Mouse (Mus musculus): ENCODE measurements around the gene 1700010B08Rik. TPM values are rescaled to one million over a fixed set of nuclear protein-coding genes. Genes with fewer than 3 reads are reported as not detected.
"Not testable (repeated sequence)": the region's sequence is repeated elsewhere in the genome, so short reads cannot be mapped to it uniquely, and the experiment has no call there.

1700010B08Rik gene
- total RNA-seq, 1 experiment = not detected

GRCm38 (mm10) chr2:173702096-173702866 lies 16.9 kb upstream of the 1700010B08Rik start:
- Histone ChIP-seq H3K9ac (ENCODE audit: insufficient read depth, low read depth, low read length, poor library complexity, severe bottlenecking) (no peak overlapping the region), H3K4me3 (ENCODE audit: insufficient read depth in 1 of 2, low read depth in 1 of 2, low read length in 2 of 2, poor library complexity in 1 of 2, severe bottlenecking in 1 of 2) (no peak overlapping the region), H3K27ac (ENCODE audit: insufficient read depth, low read depth, low read length, poor library complexity, severe bottlenecking) (no peak overlapping the region), H3K36me3 (ENCODE audit: control insufficient read depth, insufficient read depth, low read length, poor library complexity, severe bottlenecking) (peaks cover 27% of the 10 kb centered on the region; the same call in 1 of the 2 replicates), H3K4me1 (ENCODE audit: control insufficient read depth in 2 of 2, insufficient read depth in 2 of 2, low read length in 2 of 2, poor library complexity in 1 of 2) (no peaks in the 10 kb centered on the region), H3K9me3 (ENCODE audit: control insufficient read depth, insufficient read depth, low read depth, low read length) (no peaks in the 10 kb centered on the region)
- DNase-seq (ENCODE audit: low read depth, low spot score) = no peak
- no peak for TF ChIP-seq CHD2 (IDR thresholded peaks at IDR 0.05; ENCODE audit: low read depth, low read length)
- TF ChIP-seq MAFK (IDR thresholded peaks at IDR 0.05; ENCODE audit: insufficient read depth, low read depth, low read length) = no peak
- TF ChIP-seq HCFC1 (IDR thresholded peaks at IDR 0.05; ENCODE audit: borderline replicate concordance, insufficient read depth, low read length) = no peak
- TF ChIP-seq ZNF384 (IDR thresholded peaks at IDR 0.05; ENCODE audit: low read depth, low read length) = no peak
- TF ChIP-seq ZC3H11A (IDR thresholded peaks at IDR 0.05; ENCODE audit: borderline replicate concordance, low read depth, low read length) = no peak
- in situ Hi-C loops (cut with MboI; ENCODE audit: low sequenced_read_pairs in 2 of 2, unreplicated experiment in 2 of 2) = no loop called here

- DNase-seq (ENCODE audit: low read depth, low spot score) = no peak
- H3K9me3 ChIP-seq (ENCODE audit: control insufficient read depth, insufficient read depth, low read depth, low read length) = no peaks in the 10 kb centered on the region
- H3K27ac ChIP-seq (ENCODE audit: insufficient read depth, low read depth, low read length, poor library complexity, severe bottlenecking) = no peak overlapping the region
- in situ Hi-C loops (cut with MboI; ENCODE audit: low sequenced_read_pairs in 2 of 2, unreplicated experiment in 2 of 2) = no loop called here
- H3K9ac ChIP-seq (ENCODE audit: insufficient read depth, low read depth, low read length, poor library complexity, severe bottlenecking) = no peak overlapping the region
- no peak overlapping the region for H3K4me3 ChIP-seq (ENCODE audit: insufficient read depth in 1 of 2, low read depth in 1 of 2, low read length in 2 of 2, poor library complexity in 1 of 2, severe bottlenecking in 1 of 2)
- TF ChIP-seq CHD2 (IDR thresholded peaks at IDR 0.05; ENCODE audit: low read depth, low read length) (no peak), MAFK (IDR thresholded peaks at IDR 0.05; ENCODE audit: insufficient read depth, low read depth, low read length) (no peak), ZNF384 (IDR thresholded peaks at IDR 0.05; ENCODE audit: low read depth, low read length) (no peak), HCFC1 (IDR thresholded peaks at IDR 0.05; ENCODE audit: borderline replicate concordance, insufficient read depth, low read length) (no peak), ZC3H11A (IDR thresholded peaks at IDR 0.05; ENCODE audit: borderline replicate concordance, low read depth, low read length) (no peak)
- peaks cover 27% of the 10 kb centered on the region; the same call in 1 of the 2 replicates for H3K36me3 ChIP-seq (ENCODE audit: control insufficient read depth, insufficient read depth, low read length, poor library complexity, severe bottlenecking)
- no peaks in the 10 kb centered on the region for H3K4me1 ChIP-seq (ENCODE audit: control insufficient read depth in 2 of 2, insufficient read depth in 2 of 2, low read length in 2 of 2, poor library complexity in 1 of 2)
These were observed 16.4 kb upstream of the 1700010B08Rik start for GRCm38 (mm10) chr2:173702867-173703237.

- H3K27ac ChIP-seq (ENCODE audit: insufficient read depth, low read depth, low read length, poor library complexity, severe bottlenecking) = no peak overlapping the region
- H3K9ac ChIP-seq (ENCODE audit: insufficient read depth, low read depth, low read length, poor library complexity, severe bottlenecking) = no peak overlapping the region
- no peak overlapping the region for H3K4me3 ChIP-seq (ENCODE audit: insufficient read depth in 1 of 2, low read depth in 1 of 2, low read length in 2 of 2, poor library complexity in 1 of 2, severe bottlenecking in 1 of 2)
- H3K9me3 ChIP-seq (ENCODE audit: control insufficient read depth, insufficient read depth, low read depth, low read length) = no peaks in the 10 kb centered on the region
- H3K4me1 ChIP-seq (ENCODE audit: control insufficient read depth in 2 of 2, insufficient read depth in 2 of 2, low read length in 2 of 2, poor library complexity in 1 of 2) = no peaks in the 10 kb centered on the region
- no peak for DNase-seq (ENCODE audit: low read depth, low spot score)
- in situ Hi-C loops (cut with MboI; ENCODE audit: low sequenced_read_pairs in 2 of 2, unreplicated experiment in 2 of 2) = no loop called here
- H3K36me3 ChIP-seq (ENCODE audit: control insufficient read depth, insufficient read depth, low read length, poor library complexity, severe bottlenecking) = peaks cover 16% of the 10 kb centered on the region; the same call in 1 of the 2 replicates
- TF ChIP-seq HCFC1 (IDR thresholded peaks at IDR 0.05; ENCODE audit: borderline replicate concordance, insufficient read depth, low read length) = no peak
- TF ChIP-seq ZNF384 (IDR thresholded peaks at IDR 0.05; ENCODE audit: low read depth, low read length) = no peak
- no peak for TF ChIP-seq ZC3H11A (IDR thresholded peaks at IDR 0.05; ENCODE audit: borderline replicate concordance, low read depth, low read length)
- TF ChIP-seq MAFK (IDR thresholded peaks at IDR 0.05; ENCODE audit: insufficient read depth, low read depth, low read length) = no peak
- TF ChIP-seq CHD2 (IDR thresholded peaks at IDR 0.05; ENCODE audit: low read depth, low read length) = no peak
These were observed 13.2 kb upstream of the 1700010B08Rik start for GRCm38 (mm10) chr2:173705827-173706551.

GRCm38 (mm10) chr2:173707626-173708025 lies 11.6 kb upstream of the 1700010B08Rik start:
- in situ Hi-C loops (cut with MboI; ENCODE audit: low sequenced_read_pairs in 2 of 2, unreplicated experiment in 2 of 2); H3K9ac ChIP-seq (ENCODE audit: insufficient read depth, low read depth, low read length, poor library complexity, severe bottlenecking); H3K4me1 ChIP-seq (ENCODE audit: control insufficient read depth in 2 of 2, insufficient read depth in 2 of 2, low read length in 2 of 2, poor library complexity in 1 of 2); H3K36me3 ChIP-seq (ENCODE audit: control insufficient read depth, insufficient read depth, low read length, poor library complexity, severe bottlenecking); H3K27ac ChIP-seq (ENCODE audit: insufficient read depth, low read depth, low read length, poor library complexity, severe bottlenecking); H3K4me3 ChIP-seq (ENCODE audit: insufficient read depth in 1 of 2, low read depth in 1 of 2, low read length in 2 of 2, poor library complexity in 1 of 2, severe bottlenecking in 1 of 2); DNase-seq (ENCODE audit: low read depth, low spot score); H3K9me3 ChIP-seq (ENCODE audit: control insufficient read depth, insufficient read depth, low read depth, low read length): not testable (repeated sequence)

Data from ES-E14 (cell line).